In genomic region chr8:104022231-104022630, GRCm38 (mm10) we compare ENCODE assay signal across 13 mouse cellular contexts.
DNase-seq lines count a peak whose midpoint lies in the region; ATAC-seq and TF ChIP-seq lines count a peak whose summit lies in the region.
"Had no signal": no experiment of that assay in that cellular context is flagged by ENCODE, and none has a peak within 500 bp of the region (broad histone marks: within the 10 kb centered on the region; RNA-seq: fewer than 3 reads in every experiment).

No protein-coding gene starts in this region.

- no peak for TF ChIP-seq EP300 in lung, postnatal 0 days (IDR thresholded peaks at IDR 0.05)

- no peak for TF ChIP-seq POLR2A in lung, adult 2 months (IDR thresholded peaks at IDR 0.05; ENCODE audit: borderline replicate concordance, extremely low read depth, low read depth, low read length)

- no peak overlapping the region for H3K4me2 ChIP-seq in heart, embryonic 14.5 days (ENCODE audit: low read length)
- no peak overlapping the region for H3K4me2 ChIP-seq in lung, postnatal 0 days (replicated peaks; ENCODE audit: low read depth, low read length)
- H3K4me2 ChIP-seq in limb, embryonic 11.5 days (ENCODE audit: low read depth, severe bottlenecking), result no peak overlapping the region
- H3K4me2 ChIP-seq: midbrain, embryonic 13.5 days; neural tube, embryonic 12.5 days had no signal

- WGBS in heart, embryonic 14.5 days, result 88% methylated on average over 7 of the region's 7 CpGs
- WGBS in lung, postnatal 0 days, result 73% methylated on average over 7 of the region's 7 CpGs
- WGBS in lung, adult 2 months, result 61% methylated on average over 7 of the region's 7 CpGs
- 61% methylated on average over 7 of the region's 7 CpGs for WGBS in limb, embryonic 11.5 days

- H3K27me3 ChIP-seq in heart, embryonic 14.5 days (ENCODE audit: control insufficient read depth, insufficient read depth, low read length), result no peaks in the 10 kb centered on the region
- H3K27me3 ChIP-seq in lung, postnatal 0 days (replicated peaks; ENCODE audit: insufficient read depth, low read length), result no peaks in the 10 kb centered on the region
- no peaks in the 10 kb centered on the region for H3K27me3 ChIP-seq in limb, embryonic 11.5 days (ENCODE audit: control insufficient read depth, insufficient read depth, low read length)
- H3K27me3 ChIP-seq: midbrain, embryonic 13.5 days; neural tube, embryonic 12.5 days had no signal

- no peak overlapping the region for H3K9ac ChIP-seq in heart, embryonic 14.5 days (ENCODE audit: low read length)
- no peak overlapping the region for H3K9ac ChIP-seq in lung, postnatal 0 days (replicated peaks; ENCODE audit: low read depth)
- no peak overlapping the region for H3K9ac ChIP-seq in limb, embryonic 11.5 days (ENCODE audit: low read length)
- H3K9ac ChIP-seq: midbrain, embryonic 13.5 days; neural tube, embryonic 12.5 days had no signal

- H3K4me3 ChIP-seq in heart, embryonic 14.5 days (ENCODE audit: control insufficient read depth in 1 of 2, insufficient read depth in 1 of 2, low read depth in 1 of 2, low read length in 2 of 2), result no peak overlapping the region
- no peak overlapping the region for H3K4me3 ChIP-seq in lung, postnatal 0 days (ENCODE audit: low read depth, low read length)
- no peak overlapping the region for H3K4me3 ChIP-seq in lung, adult 2 months (replicated peaks; ENCODE audit: extremely low read depth, low read depth, low read length)
- no peak overlapping the region for H3K4me3 ChIP-seq in limb, embryonic 11.5 days (ENCODE audit: low read depth, low read length)
- H3K4me3 ChIP-seq: midbrain, embryonic 13.5 days; neural tube, embryonic 12.5 days had no signal

- H3K36me3 ChIP-seq in heart, embryonic 14.5 days (ENCODE audit: control insufficient read depth, insufficient read depth, low read length), result no peaks in the 10 kb centered on the region
- H3K36me3 ChIP-seq in lung, postnatal 0 days (ENCODE audit: insufficient read depth, low read length), result no peaks in the 10 kb centered on the region
- no peaks in the 10 kb centered on the region for H3K36me3 ChIP-seq in limb, embryonic 11.5 days (ENCODE audit: control insufficient read depth, insufficient read depth, low read length)
- H3K36me3 ChIP-seq: midbrain, embryonic 13.5 days; neural tube, embryonic 12.5 days had no signal

- no peak for TF ChIP-seq CTCF in lung, postnatal 0 days (IDR thresholded peaks at IDR 0.05)
- TF ChIP-seq CTCF in lung, adult 2 months (IDR thresholded peaks at IDR 0.05; ENCODE audit: insufficient read depth, low read length), result no peak

- no peaks in the 10 kb centered on the region for H3K9me3 ChIP-seq in heart, embryonic 14.5 days (ENCODE audit: control insufficient read depth, low read length)
- H3K9me3 ChIP-seq in lung, postnatal 0 days (ENCODE audit: low read length), result no peaks in the 10 kb centered on the region
- no peaks in the 10 kb centered on the region for H3K9me3 ChIP-seq in limb, embryonic 11.5 days (ENCODE audit: control insufficient read depth, low read length)
- H3K9me3 ChIP-seq: midbrain, embryonic 13.5 days; neural tube, embryonic 12.5 days had no signal

- DNase-seq in heart, adult 11 months, result no peak
- DNase-seq in lung, postnatal 0 days (ENCODE audit: low spot score), result no peak
- no peak for DNase-seq in lung, adult 2 months
- DNase-seq in limb, embryonic 11.5 days (ENCODE audit: low spot score), result no peak
- no peak for DNase-seq in spleen, postnatal 14 days (ENCODE audit: low spot score in 2 of 2)
- no peak for DNase-seq in adrenal gland, postnatal 25 days
- DNase-seq: cerebellum, adult 9-10 months; lung, postnatal 36 days had no signal

- ATAC-seq in heart, embryonic 14.5 days (ENCODE audit: insufficient number of reproducible peaks, insufficient read depth, low FRiP score, low read depth), result no peak
- no peak for ATAC-seq in lung, postnatal 0 days
- no peak for ATAC-seq in limb, embryonic 11.5 days (ENCODE audit: insufficient number of reproducible peaks, low FRiP score, low TSS enrichment, low read depth)
- ATAC-seq: CD4-positive, CD25-positive, alpha-beta regulatory T cell, adult 4 months; hindbrain, postnatal 0 days; midbrain, embryonic 13.5 days had no signal

- H3K27ac ChIP-seq in heart, embryonic 14.5 days (replicated peaks in 1 of 2; ENCODE audit: control insufficient read depth in 1 of 2, insufficient read depth in 1 of 2, low read depth in 2 of 2, low read length in 2 of 2), result peak overlapping the region; percentile 42 to 46
- H3K27ac ChIP-seq in lung, postnatal 0 days (ENCODE audit: low read length), result peak overlapping the region; percentile 54
- H3K27ac ChIP-seq in limb, embryonic 11.5 days (replicated peaks; ENCODE audit: low read depth, low read length), result peak overlapping the region; percentile 76
- H3K27ac ChIP-seq: hindbrain, postnatal 0 days; midbrain, embryonic 13.5 days; neural tube, embryonic 12.5 days had no signal

- peaks cover 7 to 8% of the 10 kb centered on the region in 2 experiments; a peak in 1 of 4 replicates for H3K4me1 ChIP-seq in heart, embryonic 14.5 days (ENCODE audit: control insufficient read depth in 2 of 2, insufficient read depth in 2 of 2, low read length in 2 of 2)
- H3K4me1 ChIP-seq in lung, postnatal 0 days (ENCODE audit: insufficient read depth, low read depth, low read length), result no peaks in the 10 kb centered on the region
- no peaks in the 10 kb centered on the region for H3K4me1 ChIP-seq in lung, adult 2 months (ENCODE audit: control insufficient read depth, insufficient read depth, low read length)
- peaks cover 9% of the 10 kb centered on the region; the same call in 1 of the 2 replicates for H3K4me1 ChIP-seq in limb, embryonic 11.5 days (ENCODE audit: control insufficient read depth, insufficient read depth, low read length)
- H3K4me1 ChIP-seq: midbrain, embryonic 13.5 days; neural tube, embryonic 12.5 days had no signal
